Mouse (Mus musculus): ENCODE results near the gene Mfsd5.

DNA sequence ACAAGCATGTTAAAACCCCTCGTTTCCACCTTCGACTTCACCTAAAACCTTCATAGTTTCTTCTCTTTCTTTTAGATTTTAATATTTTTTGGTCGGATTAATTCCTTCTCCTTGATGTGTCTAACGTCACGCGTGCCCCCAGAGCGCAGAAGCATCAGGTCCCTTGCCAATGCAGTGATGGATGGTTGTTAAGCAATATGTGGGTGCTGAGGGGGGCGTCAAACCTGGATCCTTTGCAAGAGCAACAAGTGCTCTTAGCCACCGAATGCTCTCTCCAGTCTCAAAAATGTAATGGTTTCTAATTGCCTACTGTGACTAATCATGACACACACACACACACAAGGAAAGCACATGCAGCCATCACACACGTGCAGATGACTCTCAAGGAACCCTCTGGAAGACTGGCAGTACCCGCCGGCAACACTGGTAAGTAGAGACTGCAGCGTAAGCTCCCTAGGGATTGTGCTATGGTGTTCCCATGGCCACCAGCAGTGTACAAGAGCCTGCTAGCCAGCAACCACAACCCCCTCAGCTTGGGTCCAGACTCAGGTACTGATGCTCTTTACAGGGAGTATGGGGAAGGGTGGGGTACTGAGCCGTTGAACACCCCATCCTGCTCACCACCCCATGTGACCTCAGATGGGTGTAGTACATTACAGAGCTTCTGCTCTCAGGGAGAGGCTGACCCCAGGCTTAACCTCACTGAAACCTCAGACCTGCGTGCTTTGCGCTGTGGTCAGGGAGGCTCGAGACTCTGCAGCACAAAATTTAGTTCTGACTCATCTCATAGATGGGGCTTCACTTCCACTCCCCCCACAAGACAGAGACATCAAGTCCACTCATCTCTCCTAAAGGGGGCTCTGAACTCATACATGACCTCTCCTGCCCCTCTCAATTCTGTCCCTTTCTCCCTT, 48.6 kb upstream of the Mfsd5 start:
- no peak for TF ChIP-seq CTCF (conservative IDR thresholded peaks at IDR 0.05; ENCODE audit: low read length)
- no peak for TF ChIP-seq POU5F1 (IDR thresholded peaks at IDR 0.05; ENCODE audit: borderline replicate concordance, low read length)

All from E14TG2a.4 (cell line).